Mouse (Mus musculus): ENCODE data around the gene Tuba3b. TPM values are rescaled to one million over a fixed set of nuclear protein-coding genes. Genes with fewer than 3 reads are reported as not detected.

The Tuba3b gene
- not detected for polyA plus RNA-seq (2017; shearing (Covaris generic))

DNA sequence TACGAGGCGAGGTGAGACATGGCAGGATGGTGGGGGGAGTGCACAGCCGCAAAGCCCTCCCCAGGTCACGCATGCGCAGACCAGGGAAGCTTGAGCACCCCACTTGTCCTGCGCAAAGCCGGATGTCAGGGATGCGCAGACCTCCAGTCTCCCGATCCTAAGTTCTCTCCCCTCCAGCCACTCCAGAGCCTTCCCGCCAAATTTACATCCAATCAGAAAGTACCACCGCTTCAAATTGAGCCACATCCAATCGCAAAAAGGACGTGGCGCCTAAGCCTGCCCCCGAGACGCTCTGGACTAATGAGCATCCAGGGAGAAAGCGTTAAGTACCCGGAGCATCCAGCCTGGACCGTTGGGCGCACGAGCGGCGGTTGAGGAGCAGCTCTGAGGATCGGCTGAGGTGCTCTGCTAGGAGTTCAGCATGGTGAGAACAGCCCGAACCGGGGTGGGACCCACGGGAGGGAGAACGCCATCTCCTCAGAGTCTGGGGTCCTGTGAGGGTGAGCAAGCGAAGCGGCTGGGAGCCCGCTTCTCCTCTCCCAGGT lies at the start of gene Tuba3b:
Tuba3b (plus strand) TSS at position 92 of the 545 bp plus-strand sequence.

DNA sequence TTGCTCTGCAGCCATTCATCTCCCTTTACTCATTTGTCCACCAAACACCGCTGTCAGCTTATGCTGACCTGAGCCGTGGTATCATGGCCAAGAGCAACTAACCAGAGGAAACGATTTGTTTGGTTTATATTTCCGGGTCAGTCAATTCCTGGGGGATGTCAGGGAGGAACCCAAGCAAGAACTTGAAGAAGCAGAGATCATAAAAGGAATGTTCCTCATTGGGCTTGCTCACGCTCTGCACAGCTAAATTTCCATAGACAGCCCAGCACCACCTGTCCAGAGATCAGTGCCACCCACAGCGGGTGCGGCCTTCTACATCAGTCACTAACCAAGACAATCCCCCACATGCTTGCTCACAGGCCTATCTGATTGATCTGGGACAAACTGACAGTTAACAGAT lies 1.3 kb upstream of the Tuba3b start, which contains the start of gene Lmntd1:
Lmntd1 (minus strand) TSS at position 101 of the 400 bp plus-strand sequence.

Other genes starting within 250 kb of the Tuba3b start
- under 1 TPM in 1 of 2 experiments, not detected in 1; 0.43 TPM for gene Lmntd1, start 1.4 kb upstream of the Tuba3b start, polyA plus RNA-seq (2017; shearing (Covaris generic))
- gene Rassf8, start 131.0 kb downstream of the Tuba3b start, polyA plus RNA-seq (2017; shearing (Covaris generic)), result under 1 TPM in 1 of 2 experiments, not detected in 1; 0.80 TPM
- gene Bhlhe41, start 249.8 kb downstream of the Tuba3b start, polyA plus RNA-seq (2017; shearing (Covaris generic)), result under 1 TPM; 0.11 to 0.32 TPM

Data from activated CD4-positive, CD25-positive, alpha-beta regulatory T cell (primary cell).